ENCODE assay signal across 24 mouse cellular contexts in the genomic region with DNA sequence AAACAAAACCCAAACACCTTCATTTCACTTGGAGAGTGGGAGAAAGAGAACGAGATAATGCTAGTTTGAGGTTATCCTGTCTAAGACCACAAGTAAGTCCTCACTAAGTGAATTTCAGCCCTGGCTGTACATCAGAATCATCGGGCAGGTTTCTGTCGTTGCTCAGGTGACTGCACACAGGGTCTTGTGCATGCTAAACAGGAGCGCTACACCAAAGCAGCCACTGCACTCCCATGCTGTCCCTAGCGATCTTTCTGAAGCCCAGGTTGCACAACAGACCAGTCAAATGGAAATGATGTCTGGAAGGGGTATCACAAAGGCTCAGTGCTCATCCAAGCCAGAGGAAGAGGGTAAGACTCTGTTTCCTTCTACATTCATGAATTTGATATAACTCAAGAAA.
"Had no signal": no experiment of that assay in that cellular context is flagged by ENCODE, and none has a peak within 500 bp of the region (broad histone marks: within the 10 kb centered on the region; RNA-seq: fewer than 3 reads in every experiment).

No protein-coding gene starts in this region.

- H3K4me3 ChIP-seq: heart, embryonic 12.5 days; hindbrain, embryonic 13.5 days; hindbrain, embryonic 15.5 days; intestine, embryonic 15.5 days; kidney, embryonic 15.5 days; left cerebral cortex, adult 2 months; limb, embryonic 10.5 days; limb, embryonic 12.5 days had no signal

- H3K36me3 ChIP-seq: intestine, embryonic 15.5 days had no signal

- H3K9me3 ChIP-seq: heart, embryonic 12.5 days; hindbrain, embryonic 13.5 days; hindbrain, embryonic 15.5 days; intestine, embryonic 15.5 days; kidney, embryonic 15.5 days; limb, embryonic 10.5 days; limb, embryonic 12.5 days had no signal

- ATAC-seq: forebrain, postnatal 0 days; hindbrain, postnatal 0 days; intestine, embryonic 15.5 days had no signal

- H3K4me1 ChIP-seq: heart, embryonic 12.5 days; hindbrain, embryonic 13.5 days; hindbrain, embryonic 15.5 days; intestine, embryonic 15.5 days; kidney, embryonic 15.5 days; limb, embryonic 12.5 days had no signal

- H3K9ac ChIP-seq: forebrain, postnatal 0 days; heart, embryonic 12.5 days; hindbrain, embryonic 13.5 days; hindbrain, embryonic 15.5 days; intestine, embryonic 15.5 days; kidney, embryonic 15.5 days; limb, embryonic 12.5 days; liver, embryonic 14.5 days had no signal

- H3K27ac ChIP-seq: hindbrain, embryonic 13.5 days; hindbrain, embryonic 15.5 days; hindbrain, postnatal 0 days; intestine, embryonic 15.5 days; kidney, embryonic 15.5 days; kidney, postnatal 0 days; left cerebral cortex, adult 2 months; limb, embryonic 10.5 days; liver, embryonic 14.5 days had no signal

- H3K4me2 ChIP-seq: heart, embryonic 12.5 days; hindbrain, embryonic 13.5 days; hindbrain, embryonic 15.5 days; intestine, embryonic 15.5 days; kidney, embryonic 15.5 days; limb, embryonic 12.5 days had no signal

- DNase-seq: forebrain, postnatal 0 days; gastrocnemius, postnatal 14 days; gastrocnemius, postnatal 36 days; heart, adult 18-20 months; heart, postnatal 14 days; heart, postnatal 36 days; kidney, adult 11 months; kidney, adult 2 months; kidney, adult 9 months; kidney, postnatal 14 days; kidney, postnatal 36 days; layer of hippocampus, adult 9-11 months; liver had no signal

- H3K27me3 ChIP-seq: heart, embryonic 12.5 days; hindbrain, embryonic 13.5 days; hindbrain, embryonic 15.5 days; intestine, embryonic 15.5 days; kidney, embryonic 15.5 days; limb, embryonic 12.5 days had no signal
